In the genomic region with DNA sequence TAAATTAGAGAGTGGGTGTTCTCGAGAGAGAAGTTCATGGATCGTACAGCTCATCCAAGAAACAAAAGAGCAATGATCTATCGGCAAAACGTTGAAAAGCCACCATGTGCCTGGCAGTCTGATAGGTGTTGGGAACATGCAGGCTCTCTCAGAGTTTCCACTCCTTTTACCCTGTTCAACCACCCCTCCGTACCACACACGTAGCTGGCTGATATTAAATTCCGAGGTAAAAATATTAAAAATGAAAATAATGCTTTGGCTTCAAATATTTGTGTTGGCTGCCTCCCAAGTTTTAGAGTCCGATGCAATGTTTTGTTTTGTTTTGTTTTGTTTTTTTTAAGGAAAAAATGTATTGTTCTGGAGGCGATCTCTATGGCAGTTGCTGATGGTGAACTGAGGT, we compare ENCODE assay signal across 18 mouse cellular contexts.
A peak's percentile ranks its signal among the peaks of the same experiment; 100 is the strongest.
DNase-seq lines count a peak whose midpoint lies in the region; ATAC-seq and TF ChIP-seq lines count a peak whose summit lies in the region.
"Had no signal": no experiment of that assay in that cellular context is flagged by ENCODE, and none has a peak within 500 bp of the region (broad histone marks: within the 10 kb centered on the region; RNA-seq: fewer than 3 reads in every experiment).

No protein-coding gene starts in this region.

- no peaks in the 10 kb centered on the region for H3K4me1 ChIP-seq in lung, embryonic 14.5 days (ENCODE audit: insufficient read depth)
- peaks cover 12% of the 10 kb centered on the region for H3K4me1 ChIP-seq in forebrain, embryonic 16.5 days (replicated peaks; ENCODE audit: control insufficient read depth, insufficient read depth, low read length)
- peaks cover 7% of the 10 kb centered on the region for H3K4me1 ChIP-seq in limb, embryonic 14.5 days (ENCODE audit: control insufficient read depth, insufficient read depth, low read length)
- H3K4me1 ChIP-seq in midbrain, postnatal 0 days (ENCODE audit: insufficient read depth, low read length), result peaks cover 4% of the 10 kb centered on the region; the same call in 1 of the 2 replicates
- peaks cover 6% of the 10 kb centered on the region; the same call in 1 of the 2 replicates for H3K4me1 ChIP-seq in kidney, embryonic 15.5 days
- H3K4me1 ChIP-seq: stomach, embryonic 15.5 days had no signal

- H3K27me3 ChIP-seq in lung, embryonic 14.5 days (ENCODE audit: insufficient read depth, low read length), result no peaks in the 10 kb centered on the region
- H3K27me3 ChIP-seq in forebrain, embryonic 16.5 days (replicated peaks; ENCODE audit: control insufficient read depth, insufficient read depth, low read length), result no peaks in the 10 kb centered on the region; the same call in 1 of the 2 replicates
- no peaks in the 10 kb centered on the region for H3K27me3 ChIP-seq in limb, embryonic 14.5 days (ENCODE audit: control insufficient read depth, insufficient read depth, low read length)
- H3K27me3 ChIP-seq in midbrain, postnatal 0 days (ENCODE audit: insufficient read depth, low read length), result no peaks in the 10 kb centered on the region
- no peaks in the 10 kb centered on the region for H3K27me3 ChIP-seq in kidney, embryonic 15.5 days
- H3K27me3 ChIP-seq: heart, embryonic 13.5 days; stomach, embryonic 15.5 days had no signal

- WGBS in lung, embryonic 14.5 days, result 41% methylated on average over 9 of the region's 9 CpGs
- 57% methylated on average over 9 of the region's 9 CpGs for WGBS in forebrain, embryonic 16.5 days
- 66% methylated on average over 9 of the region's 9 CpGs for WGBS in limb, embryonic 14.5 days
- 76% methylated on average over 9 of the region's 9 CpGs for WGBS in midbrain, postnatal 0 days
- 69% methylated on average over 9 of the region's 9 CpGs for WGBS in kidney, embryonic 15.5 days

- no peak overlapping the region for H3K27ac ChIP-seq in lung, embryonic 14.5 days (ENCODE audit: low read depth)
- peak overlapping the region; percentile 49; the same call in 1 of the 2 replicates for H3K27ac ChIP-seq in forebrain, embryonic 16.5 days (ENCODE audit: low read length)
- peak overlapping the region; percentile 61; the same call in 1 of the 2 replicates for H3K27ac ChIP-seq in limb, embryonic 14.5 days (replicated peaks; ENCODE audit: low read depth, low read length)
- H3K27ac ChIP-seq in midbrain, postnatal 0 days (ENCODE audit: low read depth, low read length), result 0 out of 2 replicates have a peak overlapping the region, but pooled peaks have one; percentile 4
- H3K27ac ChIP-seq in kidney, embryonic 15.5 days, result no peak overlapping the region
- H3K27ac ChIP-seq: heart, embryonic 13.5 days; liver, embryonic 14.5 days; stomach, embryonic 15.5 days had no signal

- peak; percentile 63 for DNase-seq in lung, embryonic 14.5 days
- no peak for DNase-seq in lung, postnatal 36 days
- DNase-seq in limb, embryonic 14.5 days (ENCODE audit: low spot score), result no peak
- DNase-seq in midbrain, postnatal 0 days (ENCODE audit: low spot score), result no peak
- no peak for DNase-seq in kidney, postnatal 10 days
- no peak for DNase-seq in heart, postnatal 25 days (ENCODE audit: low spot score)
- DNase-seq: adrenal gland, adult 2 months; cerebellum, adult 18-20 months; gastrocnemius, postnatal 36 days; kidney, adult 8-10 months; spleen, adult 18-20 months; thymus, postnatal 36 days had no signal

- no peak overlapping the region for H3K9ac ChIP-seq in lung, embryonic 14.5 days
- H3K9ac ChIP-seq in forebrain, embryonic 16.5 days (replicated peaks; ENCODE audit: low read depth, low read length), result no peak overlapping the region
- no peak overlapping the region for H3K9ac ChIP-seq in limb, embryonic 14.5 days (ENCODE audit: low read depth, low read length, severe bottlenecking)
- no peak overlapping the region for H3K9ac ChIP-seq in midbrain, postnatal 0 days (replicated peaks; ENCODE audit: low read length, poor library complexity, severe bottlenecking)
- no peak overlapping the region for H3K9ac ChIP-seq in kidney, embryonic 15.5 days
- H3K9ac ChIP-seq: heart, embryonic 13.5 days; liver, embryonic 14.5 days; stomach, embryonic 15.5 days had no signal

- no peak for TF ChIP-seq POLR2A in limb, embryonic 14.5 days (IDR thresholded peaks at IDR 0.05; ENCODE audit: borderline replicate concordance, extremely low read depth, insufficient read depth, insufficient read length)

- intact Hi-C loops in heart, postnatal 25 days (cut with DNase I), result no loop called here

- H3K36me3 ChIP-seq in lung, embryonic 14.5 days (ENCODE audit: insufficient read depth), result no peaks in the 10 kb centered on the region
- H3K36me3 ChIP-seq in forebrain, embryonic 16.5 days (ENCODE audit: control insufficient read depth, insufficient read depth), result no peaks in the 10 kb centered on the region
- no peaks in the 10 kb centered on the region for H3K36me3 ChIP-seq in limb, embryonic 14.5 days (ENCODE audit: control insufficient read depth, insufficient read depth, low read length)
- no peaks in the 10 kb centered on the region for H3K36me3 ChIP-seq in midbrain, postnatal 0 days (ENCODE audit: insufficient read depth, low read length)
- no peaks in the 10 kb centered on the region for H3K36me3 ChIP-seq in kidney, embryonic 15.5 days
- H3K36me3 ChIP-seq: G1E; heart, embryonic 13.5 days; stomach, embryonic 15.5 days had no signal

- no peak overlapping the region for H3K4me3 ChIP-seq in lung, embryonic 14.5 days (ENCODE audit: low read depth, low read length)
- no peak overlapping the region for H3K4me3 ChIP-seq in forebrain, embryonic 16.5 days (replicated peaks; ENCODE audit: low read length)
- H3K4me3 ChIP-seq in limb, embryonic 14.5 days (replicated peaks; ENCODE audit: low read length), result no peak overlapping the region
- H3K4me3 ChIP-seq in midbrain, postnatal 0 days (ENCODE audit: low read depth, low read length), result no peak overlapping the region
- no peak overlapping the region for H3K4me3 ChIP-seq in kidney, embryonic 15.5 days (replicated peaks)
- H3K4me3 ChIP-seq: heart, embryonic 13.5 days; stomach, embryonic 15.5 days had no signal

- TF ChIP-seq CTCF in lung, embryonic 14.5 days (IDR thresholded peaks at IDR 0.05; ENCODE audit: low read depth), result no peak
- no peak for TF ChIP-seq CTCF in midbrain, postnatal 0 days (IDR thresholded peaks at IDR 0.05)

- no peaks in the 10 kb centered on the region for H3K9me3 ChIP-seq in lung, embryonic 14.5 days (ENCODE audit: low read depth, low read length)
- H3K9me3 ChIP-seq in forebrain, embryonic 16.5 days (ENCODE audit: control insufficient read depth, low read length), result no peaks in the 10 kb centered on the region
- H3K9me3 ChIP-seq in limb, embryonic 14.5 days (ENCODE audit: control insufficient read depth, low read length), result no peaks in the 10 kb centered on the region
- H3K9me3 ChIP-seq in midbrain, postnatal 0 days (ENCODE audit: low read length), result no peaks in the 10 kb centered on the region
- no peaks in the 10 kb centered on the region for H3K9me3 ChIP-seq in kidney, embryonic 15.5 days (replicated peaks)
- H3K9me3 ChIP-seq: heart, embryonic 13.5 days; stomach, embryonic 15.5 days had no signal

- ATAC-seq in lung, embryonic 14.5 days (ENCODE audit: insufficient read depth), result no peak
- no peak for ATAC-seq in forebrain, embryonic 16.5 days
- ATAC-seq in limb, embryonic 14.5 days (ENCODE audit: low FRiP score, low read depth), result no peak
- no peak for ATAC-seq in midbrain, postnatal 0 days (ENCODE audit: low FRiP score)
- ATAC-seq in kidney, embryonic 15.5 days (replicated peaks; ENCODE audit: low FRiP score), result no peak

- 0 out of 2 replicates have a peak overlapping the region, but pooled peaks have one; percentile 3 for H3K4me2 ChIP-seq in lung, embryonic 14.5 days
- no peak overlapping the region for H3K4me2 ChIP-seq in forebrain, embryonic 16.5 days (ENCODE audit: low read length)
- no peak overlapping the region; the same call in 1 of the 2 replicates for H3K4me2 ChIP-seq in limb, embryonic 14.5 days (replicated peaks; ENCODE audit: low read depth, low read length, severe bottlenecking)
- H3K4me2 ChIP-seq in midbrain, postnatal 0 days (ENCODE audit: low read depth, low read length, poor library complexity, severe bottlenecking), result no peak overlapping the region
- no peak overlapping the region for H3K4me2 ChIP-seq in kidney, embryonic 15.5 days
- H3K4me2 ChIP-seq: stomach, embryonic 15.5 days had no signal

Comparison
In these comparisons a context has a peak if more than half of its experiments do, and no peak if none do; other contexts are left out.
1. H3K27ac ChIP-seq: peak in forebrain, embryonic 16.5 days (single experiment), limb, embryonic 14.5 days (single experiment) and midbrain, postnatal 0 days (single experiment); none in lung, embryonic 14.5 days (single experiment) and kidney, embryonic 15.5 days (single experiment).